Mouse (Mus musculus) hindbrain, embryonic 13.5 days (tissue): ENCODE measurements at regions not wholly inside any gene's neighbourhood (a gene's known extent, or its start where the extent isn't known, plus 50 kb on each side); places are given as distances from the start of the nearest gene placed in this dataset.
A peak's percentile ranks its signal among the peaks of the same experiment; 100 is the strongest.

Source experiments
- ATAC-seq: fragments of 200-750 bp; cut with Nextera tagmentation; 2 replicates; pipeline ENCODE4 v1.8.0; 2017; ENCODE audit warnings: moderate TSS enrichment; ENCODE audit not compliant: low FRiP score
- H3K27ac ChIP-seq: fragments of 300-500 bp; sonication (generic); 2 replicates; pipeline ENCODE4 v1.5.1; 2015; ENCODE audit warnings: inconsistent platforms, mild to moderate bottlenecking, moderate library complexity
- H3K27me3 ChIP-seq: fragments of 300-500 bp; sonication (generic); 2 replicates; pipeline ENCODE4 v1.6.1; 2015; ENCODE audit warnings: mild to moderate bottlenecking, inconsistent platforms
- H3K36me3 ChIP-seq: fragments of 300-500 bp; sonication (generic); 2 replicates; pipeline ENCODE4 v1.6.1; 2015; ENCODE audit warnings: mild to moderate bottlenecking, inconsistent platforms
- H3K4me1 ChIP-seq: fragments of 300-500 bp; sonication (generic); replicated peaks from 2 replicates; pipeline ENCODE4 v1.6.1; 2015; ENCODE audit warnings: inconsistent platforms
- H3K4me2 ChIP-seq: fragments of 300-500 bp; sonication (generic); 2 replicates; pipeline ENCODE4 v1.6.1; 2015; ENCODE audit warnings: inconsistent platforms, mild to moderate bottlenecking, moderate library complexity
- H3K4me3 ChIP-seq: fragments of 300-500 bp; sonication (generic); 2 replicates; pipeline ENCODE4 v1.5.1; 2015; ENCODE audit warnings: mild to moderate bottlenecking, inconsistent platforms
- H3K9ac ChIP-seq: fragments of 300-500 bp; sonication (generic); 2 replicates; pipeline ENCODE4 v1.6.1; 2015; ENCODE audit warnings: mild to moderate bottlenecking, inconsistent platforms
- H3K9me3 ChIP-seq: fragments of 300-500 bp; sonication (generic); 2 replicates; pipeline ENCODE4 v1.6.1; 2016; ENCODE audit warnings: inconsistent platforms
- WGBS: fragments of 180-500 bp; shearing (Covaris S2); methylation state at CpG from one replicate; pipeline ENCODE4 v1.1.7; 2015; 5-methylcytosine and 5-hydroxymethylcytosine counted together

- Histone ChIP-seq H3K27ac (no peak overlapping the region), H3K36me3 (no peaks in the 10 kb centered on the region), H3K4me2 (no peak overlapping the region), H3K4me1 (no peaks in the 10 kb centered on the region), H3K4me3 (no peak overlapping the region), H3K9ac (no peak overlapping the region), H3K27me3 (no peaks in the 10 kb centered on the region), H3K9me3 (no peaks in the 10 kb centered on the region)
- ATAC-seq, result no peak
- WGBS, result 87% methylated on average over 1 of the region's 1 CpGs
These were observed 316.0 kb upstream of the Fign start for GRCm38 (mm10) chr2:64413846-64414245.

- no peaks in the 10 kb centered on the region for H3K4me1 ChIP-seq
- no peak for ATAC-seq
- H3K9me3 ChIP-seq, result no peaks in the 10 kb centered on the region
- no peak overlapping the region for H3K4me2 ChIP-seq
- H3K36me3 ChIP-seq, result no peaks in the 10 kb centered on the region
- H3K27me3 ChIP-seq, result no peaks in the 10 kb centered on the region
- H3K4me3 ChIP-seq, result no peak overlapping the region
- H3K9ac ChIP-seq, result no peak overlapping the region
- no peak overlapping the region for H3K27ac ChIP-seq
These were observed 315.4 kb upstream of the Fign start for GRCm38 (mm10) chr2:64413263-64413662.

- peak overlapping the region; percentile 5; the same call in 1 of the 2 replicates for H3K27ac ChIP-seq
- H3K36me3 ChIP-seq, result no peaks in the 10 kb centered on the region
- peaks cover 15% of the 10 kb centered on the region for H3K4me1 ChIP-seq
- WGBS, result 69% methylated on average over 4 of the region's 4 CpGs
- no peaks in the 10 kb centered on the region for H3K27me3 ChIP-seq
- no peak overlapping the region for H3K4me3 ChIP-seq
- H3K9me3 ChIP-seq, result no peaks in the 10 kb centered on the region
- no peak overlapping the region for H3K9ac ChIP-seq
- no peak overlapping the region for H3K4me2 ChIP-seq
- ATAC-seq, result no peak
These were observed 298.1 kb upstream of the Fign start for GRCm38 (mm10) chr2:64395946-64396345.

GRCm38 (mm10) chr2:64394619-64395294 lies 296.9 kb upstream of the Fign start:
- no peak overlapping the region for H3K9ac ChIP-seq
- peaks cover 23% of the 10 kb centered on the region for H3K4me1 ChIP-seq
- 11% methylated on average over 11 of the region's 11 CpGs for WGBS
- H3K4me2 ChIP-seq, result peak overlapping the region; percentile 11; the same call in 1 of the 2 replicates
- peak; percentile 88 for ATAC-seq
- H3K4me3 ChIP-seq, result no peak overlapping the region
- no peaks in the 10 kb centered on the region for H3K9me3 ChIP-seq
- H3K36me3 ChIP-seq, result no peaks in the 10 kb centered on the region
- peak overlapping the region; percentile 35; the same call in 1 of the 2 replicates for H3K27ac ChIP-seq
- no peaks in the 10 kb centered on the region for H3K27me3 ChIP-seq

GRCm38 (mm10) chr2:64394199-64394598 lies 296.4 kb upstream of the Fign start:
- 20% methylated on average over 8 of the region's 8 CpGs for WGBS
- peak overlapping the region; percentile 35; the same call in 1 of the 2 replicates for H3K27ac ChIP-seq
- ATAC-seq, result no peak; the same call in none of the 2 replicates

GRCm38 (mm10) chr2:64369791-64370190 lies 272.0 kb upstream of the Fign start:
- H3K4me1 ChIP-seq, result peaks cover 15% of the 10 kb centered on the region
- 4% methylated on average over 2 of the region's 2 CpGs for WGBS
- H3K27ac ChIP-seq, result peak overlapping the region; percentile 77
- ATAC-seq, result peak; percentile 68
- no peak overlapping the region for H3K9ac ChIP-seq
- H3K4me3 ChIP-seq, result no peak overlapping the region
- H3K4me2 ChIP-seq, result no peak overlapping the region
- no peaks in the 10 kb centered on the region for H3K36me3 ChIP-seq
- no peaks in the 10 kb centered on the region for H3K27me3 ChIP-seq
- no peaks in the 10 kb centered on the region for H3K9me3 ChIP-seq

More at GRCm38 (mm10) chr2:64394199-64394598, 296.4 kb upstream of the Fign start:
- Histone ChIP-seq H3K36me3 (no peaks in the 10 kb centered on the region), H3K4me3 (no peak overlapping the region), H3K9me3 (no peaks in the 10 kb centered on the region), H3K27me3 (no peaks in the 10 kb centered on the region), H3K4me2 (0 out of 2 replicates have a peak overlapping the region, but pooled peaks have one; percentile 11), H3K4me1 (peaks cover 24% of the 10 kb centered on the region), H3K9ac (no peak overlapping the region)

- H3K4me3 ChIP-seq, result no peak overlapping the region
- H3K27me3 ChIP-seq, result no peaks in the 10 kb centered on the region
- no peaks in the 10 kb centered on the region for H3K9me3 ChIP-seq
- no peaks in the 10 kb centered on the region for H3K36me3 ChIP-seq
- 66% methylated on average over 7 of the region's 7 CpGs for WGBS
- no peak overlapping the region for H3K27ac ChIP-seq
- ATAC-seq, result no peak
- H3K9ac ChIP-seq, result no peak overlapping the region
- H3K4me2 ChIP-seq, result no peak overlapping the region
- peaks cover 15% of the 10 kb centered on the region for H3K4me1 ChIP-seq
These were observed 269.4 kb upstream of the Fign start for GRCm38 (mm10) chr2:64367188-64367587.

- Histone ChIP-seq H3K4me1 (peaks cover 15% of the 10 kb centered on the region), H3K36me3 (no peaks in the 10 kb centered on the region), H3K4me2 (no peak overlapping the region), H3K9ac (no peak overlapping the region), H3K9me3 (no peaks in the 10 kb centered on the region), H3K27me3 (no peaks in the 10 kb centered on the region), H3K27ac (no peak overlapping the region), H3K4me3 (no peak overlapping the region)
- WGBS, result 64% methylated on average over 5 of the region's 5 CpGs
- ATAC-seq, result peak; percentile 63; the same call in 1 of the 2 replicates
These were observed 268.7 kb upstream of the Fign start for GRCm38 (mm10) chr2:64366528-64366927.

GRCm38 (mm10) chr2:64356286-64356685 lies 258.4 kb upstream of the Fign start:
- Histone ChIP-seq H3K27me3 (no peaks in the 10 kb centered on the region), H3K4me3 (no peak overlapping the region), H3K27ac (no peak overlapping the region), H3K36me3 (no peaks in the 10 kb centered on the region), H3K4me1 (no peaks in the 10 kb centered on the region), H3K9me3 (no peaks in the 10 kb centered on the region), H3K4me2 (no peak overlapping the region), H3K9ac (no peak overlapping the region)
- ATAC-seq, result no peak
- WGBS, result 97% methylated on average over 4 of the region's 4 CpGs

GRCm38 (mm10) chr2:64325499-64325898 lies 227.7 kb upstream of the Fign start:
- Histone ChIP-seq H3K36me3 (no peaks in the 10 kb centered on the region), H3K9ac (no peak overlapping the region), H3K4me2 (no peak overlapping the region), H3K27me3 (no peaks in the 10 kb centered on the region), H3K27ac (no peak overlapping the region), H3K4me1 (no peaks in the 10 kb centered on the region), H3K9me3 (no peaks in the 10 kb centered on the region), H3K4me3 (no peak overlapping the region)
- WGBS, result 21% methylated on average over 2 of the region's 2 CpGs
- no peak for ATAC-seq
